Mouse (Mus musculus): ENCODE measurements at regions not wholly inside any gene's neighbourhood (a gene's known extent, or its start where the extent isn't known, plus 50 kb on each side); places are given as distances from the start of the nearest gene placed in this dataset.

- no peak overlapping the region for H3K9ac ChIP-seq (ENCODE audit: low read depth, poor library complexity, severe bottlenecking)
- no peak overlapping the region for H3K4me3 ChIP-seq (ENCODE audit: low read depth, low read length)
- no peaks in the 10 kb centered on the region for H3K9me3 ChIP-seq (replicated peaks; ENCODE audit: control insufficient read depth, insufficient read depth, low read length, poor library complexity, severe bottlenecking)
- H3K27ac ChIP-seq (ENCODE audit: insufficient read depth, low read length): no peak overlapping the region
- H3K4me1 ChIP-seq (ENCODE audit: control insufficient read depth, insufficient read depth, low read length): no peaks in the 10 kb centered on the region
- no peaks in the 10 kb centered on the region for H3K27me3 ChIP-seq (ENCODE audit: control insufficient read depth, insufficient read depth, low read length, poor library complexity, severe bottlenecking)
- H3K36me3 ChIP-seq (ENCODE audit: control insufficient read depth, insufficient read depth, low read length, poor library complexity, severe bottlenecking): no peaks in the 10 kb centered on the region
- no peak for TF ChIP-seq EP300 (IDR thresholded peaks at IDR 0.05; ENCODE audit: insufficient read depth, low read depth, low read length)
- TF ChIP-seq POLR2A (IDR thresholded peaks at IDR 0.05; ENCODE audit: insufficient read depth, low read length): no peak
- no peak for TF ChIP-seq CTCF (IDR thresholded peaks at IDR 0.05; ENCODE audit: low read depth, low read length)
Measured at GRCm38 (mm10) chr12:77789427-77789826, 404.6 kb upstream of the Gm6657 start.

GRCm38 (mm10) chr12:77789871-77790270, 404.2 kb upstream of the Gm6657 start:
- Histone ChIP-seq H3K9ac (ENCODE audit: low read depth, poor library complexity, severe bottlenecking) (no peak overlapping the region), H3K27me3 (ENCODE audit: control insufficient read depth, insufficient read depth, low read length, poor library complexity, severe bottlenecking) (no peaks in the 10 kb centered on the region), H3K9me3 (replicated peaks; ENCODE audit: control insufficient read depth, insufficient read depth, low read length, poor library complexity, severe bottlenecking) (no peaks in the 10 kb centered on the region), H3K36me3 (ENCODE audit: control insufficient read depth, insufficient read depth, low read length, poor library complexity, severe bottlenecking) (no peaks in the 10 kb centered on the region), H3K4me1 (ENCODE audit: control insufficient read depth, insufficient read depth, low read length) (no peaks in the 10 kb centered on the region), H3K4me3 (ENCODE audit: low read depth, low read length) (no peak overlapping the region), H3K27ac (ENCODE audit: insufficient read depth, low read length) (no peak overlapping the region)
- TF ChIP-seq EP300 (IDR thresholded peaks at IDR 0.05; ENCODE audit: insufficient read depth, low read depth, low read length): no peak
- TF ChIP-seq CTCF (IDR thresholded peaks at IDR 0.05; ENCODE audit: low read depth, low read length): no peak
- TF ChIP-seq POLR2A (IDR thresholded peaks at IDR 0.05; ENCODE audit: insufficient read depth, low read length): no peak

GRCm38 (mm10) chr12:77790891-77791672, 403.0 kb upstream of the Gm6657 start:
- Histone ChIP-seq H3K9ac (ENCODE audit: low read depth, poor library complexity, severe bottlenecking) (no peak overlapping the region), H3K9me3 (replicated peaks; ENCODE audit: control insufficient read depth, insufficient read depth, low read length, poor library complexity, severe bottlenecking) (no peaks in the 10 kb centered on the region), H3K4me3 (ENCODE audit: low read depth, low read length) (no peak overlapping the region), H3K27me3 (ENCODE audit: control insufficient read depth, insufficient read depth, low read length, poor library complexity, severe bottlenecking) (no peaks in the 10 kb centered on the region), H3K36me3 (ENCODE audit: control insufficient read depth, insufficient read depth, low read length, poor library complexity, severe bottlenecking) (no peaks in the 10 kb centered on the region), H3K4me1 (ENCODE audit: control insufficient read depth, insufficient read depth, low read length) (no peaks in the 10 kb centered on the region), H3K27ac (ENCODE audit: insufficient read depth, low read length) (no peak overlapping the region)
- TF ChIP-seq CTCF (IDR thresholded peaks at IDR 0.05; ENCODE audit: low read depth, low read length) (no peak), EP300 (IDR thresholded peaks at IDR 0.05; ENCODE audit: insufficient read depth, low read depth, low read length) (no peak), POLR2A (IDR thresholded peaks at IDR 0.05; ENCODE audit: insufficient read depth, low read length) (no peak)

DNA sequence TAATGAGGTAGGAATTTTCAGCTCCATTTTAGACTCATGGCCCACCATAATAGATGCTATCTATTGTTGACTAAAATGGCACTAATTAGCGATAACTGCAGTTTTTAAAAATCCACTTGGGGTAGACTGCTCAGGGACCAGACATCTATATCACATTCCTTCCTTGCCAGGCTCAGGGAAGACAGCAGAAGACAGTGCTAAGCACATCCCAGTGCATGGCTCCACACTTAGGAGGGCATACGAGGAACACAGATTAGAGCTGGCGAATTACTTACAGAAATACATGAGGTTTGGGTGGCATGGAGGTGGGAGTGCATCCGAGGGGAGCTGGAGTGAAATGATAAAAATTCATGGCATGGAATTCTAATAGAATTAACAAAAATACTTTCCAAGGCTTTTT, 395.5 kb upstream of the Gm6657 start:
- Histone ChIP-seq H3K27me3 (ENCODE audit: control insufficient read depth, insufficient read depth, low read length, poor library complexity, severe bottlenecking) (no peaks in the 10 kb centered on the region), H3K27ac (ENCODE audit: insufficient read depth, low read length) (no peak overlapping the region), H3K9ac (ENCODE audit: low read depth, poor library complexity, severe bottlenecking) (no peak overlapping the region), H3K9me3 (replicated peaks; ENCODE audit: control insufficient read depth, insufficient read depth, low read length, poor library complexity, severe bottlenecking) (no peaks in the 10 kb centered on the region), H3K4me3 (ENCODE audit: low read depth, low read length) (no peak overlapping the region), H3K36me3 (ENCODE audit: control insufficient read depth, insufficient read depth, low read length, poor library complexity, severe bottlenecking) (no peaks in the 10 kb centered on the region), H3K4me1 (ENCODE audit: control insufficient read depth, insufficient read depth, low read length) (no peaks in the 10 kb centered on the region)
- TF ChIP-seq CTCF (IDR thresholded peaks at IDR 0.05; ENCODE audit: low read depth, low read length): no peak
- TF ChIP-seq POLR2A (IDR thresholded peaks at IDR 0.05; ENCODE audit: insufficient read depth, low read length): no peak
- TF ChIP-seq EP300 (IDR thresholded peaks at IDR 0.05; ENCODE audit: insufficient read depth, low read depth, low read length): no peak

DNA sequence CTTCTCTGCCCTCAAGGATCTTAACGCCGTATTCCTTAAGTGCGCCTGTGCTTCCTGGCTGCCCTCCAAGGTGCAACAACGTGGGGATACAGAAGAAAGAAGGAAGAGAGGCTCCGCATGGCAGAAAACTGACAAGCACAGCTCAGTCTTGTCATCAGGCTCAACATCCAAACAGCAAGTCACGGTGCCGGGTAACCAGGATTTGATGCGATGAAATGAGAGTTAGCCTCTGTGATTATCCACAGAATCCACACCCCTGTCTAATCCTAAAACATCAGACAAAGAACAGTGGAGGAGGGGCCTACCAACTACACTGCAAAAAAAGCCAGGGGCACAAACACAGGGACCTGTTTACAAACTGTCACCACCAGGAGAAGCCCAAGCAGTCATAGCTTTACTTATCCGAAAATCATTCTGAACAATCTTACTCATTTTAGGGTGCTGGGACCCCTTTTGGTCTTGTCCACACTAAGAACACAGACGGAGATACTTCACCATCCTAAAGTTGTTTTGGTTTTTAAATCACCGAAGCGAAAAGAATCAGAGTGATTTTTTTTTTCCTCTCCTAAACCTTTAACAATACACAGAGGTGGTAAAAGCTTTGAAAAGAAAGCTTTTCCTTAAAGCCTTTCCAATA, 394.8 kb upstream of the Gm6657 start:
- Histone ChIP-seq H3K36me3 (ENCODE audit: control insufficient read depth, insufficient read depth, low read length, poor library complexity, severe bottlenecking) (no peaks in the 10 kb centered on the region), H3K4me3 (ENCODE audit: low read depth, low read length) (no peak overlapping the region), H3K27me3 (ENCODE audit: control insufficient read depth, insufficient read depth, low read length, poor library complexity, severe bottlenecking) (no peaks in the 10 kb centered on the region), H3K27ac (ENCODE audit: insufficient read depth, low read length) (no peak overlapping the region), H3K9me3 (replicated peaks; ENCODE audit: control insufficient read depth, insufficient read depth, low read length, poor library complexity, severe bottlenecking) (no peaks in the 10 kb centered on the region), H3K9ac (ENCODE audit: low read depth, poor library complexity, severe bottlenecking) (no peak overlapping the region), H3K4me1 (ENCODE audit: control insufficient read depth, insufficient read depth, low read length) (no peaks in the 10 kb centered on the region)
- no peak for TF ChIP-seq POLR2A (IDR thresholded peaks at IDR 0.05; ENCODE audit: insufficient read depth, low read length)
- no peak for TF ChIP-seq EP300 (IDR thresholded peaks at IDR 0.05; ENCODE audit: insufficient read depth, low read depth, low read length)
- no peak for TF ChIP-seq CTCF (IDR thresholded peaks at IDR 0.05; ENCODE audit: low read depth, low read length)

DNA sequence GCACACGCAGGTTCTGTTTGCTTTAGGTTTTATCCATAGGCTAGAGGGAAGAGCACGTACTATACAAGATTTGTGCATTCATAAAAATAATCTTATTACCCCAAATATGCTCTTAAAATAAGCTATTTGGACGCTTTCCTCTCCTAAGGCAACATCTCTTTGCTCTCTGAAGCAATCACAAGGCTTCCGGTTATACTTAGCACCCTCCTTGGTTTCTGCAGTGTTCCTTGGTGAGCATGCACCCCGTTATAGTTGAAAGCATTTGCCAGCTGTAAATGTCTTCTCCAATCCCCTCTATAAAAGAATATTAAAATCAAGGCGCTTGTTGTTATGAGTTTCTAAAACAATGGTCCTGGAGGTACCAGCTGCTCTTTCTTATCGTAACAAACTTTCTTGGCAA, 386.4 kb upstream of the Gm6657 start:
- no peaks in the 10 kb centered on the region for H3K9me3 ChIP-seq (replicated peaks; ENCODE audit: control insufficient read depth, insufficient read depth, low read length, poor library complexity, severe bottlenecking)
- no peak overlapping the region for H3K4me3 ChIP-seq (ENCODE audit: low read depth, low read length)
- H3K27me3 ChIP-seq (ENCODE audit: control insufficient read depth, insufficient read depth, low read length, poor library complexity, severe bottlenecking): no peaks in the 10 kb centered on the region
- no peaks in the 10 kb centered on the region for H3K36me3 ChIP-seq (ENCODE audit: control insufficient read depth, insufficient read depth, low read length, poor library complexity, severe bottlenecking)
- TF ChIP-seq EP300 (IDR thresholded peaks at IDR 0.05; ENCODE audit: insufficient read depth, low read depth, low read length): no peak
- TF ChIP-seq POLR2A (IDR thresholded peaks at IDR 0.05; ENCODE audit: insufficient read depth, low read length): no peak
- TF ChIP-seq CTCF (IDR thresholded peaks at IDR 0.05; ENCODE audit: low read depth, low read length): no peak
- H3K9ac ChIP-seq (ENCODE audit: low read depth, poor library complexity, severe bottlenecking): no peak overlapping the region
- H3K27ac ChIP-seq (ENCODE audit: insufficient read depth, low read length): no peak overlapping the region
- no peaks in the 10 kb centered on the region for H3K4me1 ChIP-seq (ENCODE audit: control insufficient read depth, insufficient read depth, low read length)
